Mouse (Mus musculus) cerebellum, adult (tissue): Measurements from ENCODE around the gene Gsdmc3.
"Not testable (repeated sequence)": the region's sequence is repeated elsewhere in the genome, so short reads cannot be mapped to it uniquely, and the experiment has no call there.

Source experiments
- ATAC-seq: cut with Nextera tagmentation; 2 replicates; pipeline ENCODE4 v1.9.2; 2017; ENCODE audit warnings: mild to moderate bottlenecking, moderate library complexity, mixed read lengths; ENCODE audit not compliant: insufficient number of reproducible peaks, low FRiP score, low TSS enrichment

The Gsdmc3 gene

DNA sequence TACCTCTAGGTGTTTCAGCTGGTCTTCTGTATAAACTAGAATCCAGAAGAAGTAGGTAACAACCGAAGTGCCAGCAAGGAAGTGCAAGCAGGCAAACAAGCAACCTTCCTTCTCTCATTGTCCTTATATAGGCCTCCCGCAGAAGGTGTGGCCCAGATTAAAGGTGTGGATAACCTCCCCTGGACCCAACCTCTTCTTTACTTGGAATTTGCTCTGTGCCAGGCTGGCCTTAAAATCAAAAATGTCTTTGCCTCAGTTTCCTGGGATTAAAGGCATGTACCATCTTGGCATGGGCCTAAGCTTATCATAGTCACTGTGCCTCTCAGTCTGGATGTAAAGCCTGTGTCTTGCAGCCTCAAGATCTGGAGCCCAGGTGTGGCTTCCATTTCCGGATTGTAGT is at the start of gene Gsdmc3:
Gene Gsdmc3 (minus strand): TSS at position 101 of the 400 bp plus-strand sequence.
- ATAC-seq, result not testable (repeated sequence)

DNA sequence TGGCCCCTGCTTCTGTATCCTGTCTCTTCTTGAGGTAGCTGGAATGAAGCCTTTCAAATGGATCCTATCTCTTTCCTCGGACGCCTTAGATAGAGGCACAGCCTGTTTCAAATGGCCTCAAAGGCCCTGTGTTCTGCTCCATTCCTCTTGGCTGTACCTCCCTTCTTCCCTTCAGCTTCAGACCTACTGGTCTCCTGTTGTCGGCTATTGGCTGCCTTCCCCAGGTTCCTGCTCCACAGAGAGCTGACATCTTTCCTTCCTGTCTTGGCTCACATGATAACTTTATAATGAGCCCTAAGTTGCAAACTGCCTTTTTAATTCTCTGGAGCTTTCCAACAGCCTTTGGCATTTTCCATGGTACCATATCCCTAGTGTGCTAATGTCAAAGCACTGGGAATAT is 47.8 kb upstream of the Gsdmc3 start:
- 0 out of 2 replicates have a peak, but pooled peaks have one; percentile 42 for ATAC-seq

DNA sequence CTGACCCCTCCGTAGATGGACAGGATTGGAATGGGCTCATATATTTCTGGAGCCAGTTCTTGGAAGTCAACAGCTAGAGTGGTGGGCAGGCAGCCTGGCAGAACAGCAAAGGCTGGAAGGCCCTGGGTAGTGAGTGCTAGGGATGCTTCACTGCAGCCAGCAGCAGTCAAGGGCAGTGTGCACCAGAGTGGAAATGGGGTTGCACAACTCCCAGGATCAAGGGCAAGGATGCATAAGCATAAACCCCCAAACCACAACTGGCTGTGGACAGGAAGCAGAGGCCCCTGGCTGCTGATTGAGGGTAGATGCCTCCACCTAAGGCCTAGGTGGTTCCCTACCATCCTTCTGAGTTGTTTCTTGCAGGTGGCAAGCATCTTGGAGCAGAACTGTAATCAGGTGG is 46.1 kb upstream of the Gsdmc3 start:
- no peak for ATAC-seq

DNA sequence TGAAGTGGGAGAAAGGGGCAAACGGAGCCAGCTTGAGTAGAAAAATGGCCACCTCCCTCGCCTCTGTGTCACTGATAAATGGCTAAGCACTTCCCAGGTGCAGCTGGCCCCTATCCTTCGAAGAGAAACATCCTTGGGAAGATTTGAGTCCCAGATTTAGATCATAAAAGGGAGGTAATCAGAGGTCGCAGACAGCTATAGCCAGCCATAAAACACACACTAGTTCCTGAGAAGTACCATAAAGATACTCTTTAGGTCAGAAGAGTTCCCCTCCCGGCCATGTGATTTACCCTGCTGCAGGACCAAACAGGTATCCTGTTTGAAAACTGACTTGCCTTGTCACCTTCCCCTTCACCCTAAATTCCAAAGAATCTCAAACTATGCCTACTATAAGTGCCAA is 43.3 kb upstream of the Gsdmc3 start:
- not testable (repeated sequence) for ATAC-seq

DNA sequence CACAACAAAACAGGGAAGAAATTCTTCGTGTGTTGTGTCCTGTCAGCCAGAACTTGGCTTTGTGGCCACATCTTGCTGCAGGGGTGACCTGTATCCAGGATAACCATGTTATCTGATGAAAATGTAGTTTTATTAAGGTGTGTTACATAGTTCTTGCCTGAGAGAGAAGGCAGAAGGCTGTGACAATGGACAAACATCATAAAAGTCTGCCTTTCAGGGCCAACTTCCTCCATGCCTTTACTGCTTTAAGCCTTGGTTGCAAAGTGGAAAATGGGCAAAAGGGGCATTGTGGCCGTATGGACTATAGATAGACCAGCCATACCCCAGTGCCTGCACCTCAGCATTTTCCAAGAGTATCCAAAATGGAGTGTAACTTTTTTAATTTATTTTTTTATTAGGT is 41.4 kb upstream of the Gsdmc3 start:
- not testable (repeated sequence) for ATAC-seq

DNA sequence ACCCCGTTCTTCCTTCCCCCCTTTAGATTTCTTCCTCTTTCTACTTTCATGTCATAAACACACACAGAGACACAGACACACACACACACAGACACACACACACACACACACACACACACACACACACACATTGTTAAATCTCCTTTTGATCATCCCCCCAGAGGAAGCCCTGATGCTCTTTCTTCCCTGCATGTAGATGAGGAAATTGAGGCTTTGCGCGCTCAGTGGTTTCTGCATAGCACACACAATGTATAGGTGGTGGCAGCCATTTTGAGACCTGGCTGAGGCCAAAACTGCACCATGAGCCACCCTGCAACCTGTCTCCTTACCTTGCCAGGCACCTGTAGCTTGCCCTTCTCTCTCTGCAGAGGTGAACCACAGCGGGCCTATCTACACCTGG is 38.2 kb upstream of the Gsdmc3 start:
- not testable (repeated sequence) for ATAC-seq

DNA sequence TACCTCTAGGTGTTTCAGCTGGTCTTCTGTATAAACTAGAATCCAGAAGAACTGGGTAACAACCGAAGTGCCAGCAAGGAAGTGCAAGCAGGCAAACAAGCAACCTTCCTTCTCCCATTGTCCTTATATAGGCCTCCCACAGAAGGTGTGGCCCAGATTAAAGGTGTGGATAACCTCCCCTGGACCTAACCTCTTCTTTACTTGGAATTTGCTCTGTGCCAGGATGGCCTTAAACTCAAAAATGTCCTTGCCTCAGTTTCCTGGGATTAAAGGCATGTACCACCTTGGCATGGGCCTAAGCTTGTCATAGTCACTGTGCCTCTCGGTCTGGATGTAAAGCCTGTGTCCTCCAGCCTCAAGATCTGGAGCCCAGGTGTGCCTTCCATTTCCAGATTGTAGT is 33.8 kb upstream of the Gsdmc3 start, which contains the start of gene Gsdmc4:
Gene Gsdmc4 (minus strand): TSS at position 101 of the 400 bp plus-strand sequence.
- ATAC-seq, result not testable (repeated sequence)

DNA sequence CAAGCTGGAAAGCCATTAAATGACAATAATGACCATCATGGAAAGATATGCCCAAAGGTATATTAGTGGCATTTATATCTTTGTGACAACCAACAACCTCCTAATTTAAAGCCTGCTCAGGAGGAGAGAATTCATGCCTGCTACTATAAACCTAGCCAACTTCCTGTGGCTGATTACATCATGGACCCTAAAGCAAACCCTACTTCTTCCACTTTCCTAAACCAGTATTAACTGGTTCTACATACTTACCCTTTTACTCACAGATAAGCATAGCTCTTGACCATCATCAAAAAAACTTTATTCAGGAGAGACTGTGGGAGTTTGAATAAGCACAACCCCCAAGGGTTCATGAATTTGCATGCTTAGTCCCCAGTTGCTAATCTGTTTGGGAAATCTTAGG is 31.5 kb upstream of the Gsdmc3 start:
- ATAC-seq, result not testable (repeated sequence)

DNA sequence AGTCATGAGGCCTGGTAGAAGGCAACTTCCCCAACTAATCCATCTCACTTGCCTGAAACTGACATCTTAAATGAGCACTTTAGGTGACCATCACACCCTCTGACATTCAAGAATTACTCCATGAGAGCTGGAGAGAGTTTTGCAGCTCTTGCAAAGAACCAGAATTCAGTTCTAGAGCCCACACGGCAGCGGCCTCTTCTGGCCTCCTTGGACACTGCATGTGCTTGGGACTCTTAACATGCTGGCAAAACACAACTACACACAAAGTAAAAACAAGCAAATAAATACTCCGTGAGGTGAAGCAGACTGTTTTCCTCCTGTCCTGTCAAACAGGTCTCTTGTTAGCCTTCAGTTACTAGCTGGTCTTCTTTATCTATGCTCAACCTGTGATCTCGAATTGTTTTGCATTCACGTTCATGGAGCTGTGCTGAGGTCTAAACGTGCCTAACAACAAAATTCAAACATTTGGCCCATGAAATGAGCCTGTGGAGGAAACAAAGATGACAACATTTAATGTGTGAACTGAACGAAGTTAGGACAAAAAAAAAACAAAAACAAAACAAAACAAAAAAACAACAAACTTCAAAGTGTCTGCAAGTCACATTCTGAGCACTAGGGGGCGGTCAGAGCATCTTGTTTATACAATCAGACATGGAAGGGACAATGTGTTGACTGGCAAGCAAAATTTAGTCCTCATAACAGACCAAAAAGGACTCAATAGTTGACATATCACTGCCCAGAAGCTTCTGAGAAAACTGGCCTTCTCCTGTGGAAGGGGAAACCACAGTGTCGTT is 17.4 kb upstream of the Gsdmc3 start:
- ATAC-seq, result not testable (repeated sequence)

DNA sequence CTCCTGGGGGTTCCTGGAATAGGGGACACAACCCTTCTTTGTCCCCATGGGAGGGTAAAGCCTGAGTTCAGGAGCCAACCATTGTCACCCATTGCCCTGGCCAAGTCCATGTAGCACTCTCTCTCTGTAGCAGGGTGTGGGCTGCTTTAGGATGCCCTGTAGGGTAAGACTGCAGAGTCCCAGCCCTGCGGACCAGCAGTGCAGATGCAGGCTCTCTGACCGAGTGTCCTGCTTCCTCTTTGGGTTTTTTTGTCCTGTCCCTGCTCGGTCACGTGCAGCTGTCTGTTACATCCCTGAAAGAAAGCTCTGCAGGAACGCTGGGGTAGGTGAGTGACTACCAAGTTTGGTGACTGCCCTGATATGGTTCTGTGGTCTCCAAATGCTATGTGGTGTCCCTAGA is 10.1 kb upstream of the Gsdmc3 start:
- ATAC-seq, result not testable (repeated sequence)

DNA sequence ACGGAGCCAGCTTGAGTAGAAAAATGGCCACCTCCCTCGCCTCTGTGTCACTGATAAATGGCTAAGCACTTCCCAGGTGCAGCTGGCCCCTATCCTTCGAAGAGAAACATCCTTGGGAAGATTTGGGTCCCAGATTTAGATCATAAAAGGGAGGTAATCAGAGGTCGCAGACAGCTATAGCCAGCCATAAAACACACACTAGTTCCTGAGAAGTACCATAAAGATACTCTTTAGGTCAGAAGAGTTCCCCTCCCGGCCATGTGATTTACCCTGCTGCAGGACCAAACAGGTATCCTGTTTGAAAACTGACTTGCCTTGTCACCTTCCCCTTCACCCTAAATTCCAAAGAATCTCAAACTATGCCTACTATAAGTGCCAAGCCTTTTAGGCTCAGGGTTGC is 9.6 kb upstream of the Gsdmc3 start:
- not testable (repeated sequence) for ATAC-seq

DNA sequence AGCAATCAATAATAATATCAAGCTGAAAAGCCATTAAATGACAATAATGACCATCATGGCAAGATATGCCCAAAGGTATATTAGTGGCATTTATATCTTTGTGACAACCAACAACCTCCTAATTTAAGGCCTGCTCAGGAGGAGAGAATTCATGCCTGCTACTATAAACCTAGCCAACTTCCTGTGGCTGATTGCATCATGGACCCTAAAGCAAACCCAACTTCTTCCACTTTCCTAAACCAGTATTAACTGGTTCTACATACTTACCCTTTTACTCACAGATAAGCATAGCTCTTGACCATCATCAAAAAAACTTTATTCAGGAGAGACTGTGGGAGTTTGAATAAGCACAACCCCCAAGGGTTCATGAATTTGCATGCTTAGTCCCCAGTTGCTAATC is 2.2 kb downstream of the Gsdmc3 start:
- not testable (repeated sequence) for ATAC-seq

DNA sequence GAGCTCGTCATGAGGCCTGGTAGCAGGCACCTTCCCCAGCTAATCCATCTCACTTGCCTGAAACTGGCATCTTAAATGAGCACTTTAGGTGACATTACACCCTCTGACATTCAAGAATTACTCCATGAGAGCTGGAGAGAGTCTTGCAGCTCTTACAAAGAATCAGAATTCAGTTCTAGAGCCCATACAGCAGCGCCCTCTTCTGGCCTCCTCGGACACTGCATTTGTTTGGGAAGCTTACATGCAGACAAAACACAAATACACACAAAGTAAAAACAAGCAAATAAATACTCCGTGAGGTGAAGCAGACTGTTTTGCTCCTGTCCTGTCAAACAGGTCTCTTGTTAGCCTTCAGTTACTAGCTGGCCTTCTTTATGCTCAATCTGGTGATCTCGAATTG is 16.4 kb downstream of the Gsdmc3 start:
- ATAC-seq, result not testable (repeated sequence)
